Mouse (Mus musculus) bone marrow macrophage, adult 2 months (primary cell): ENCODE results near the gene Cep78.

ENCODE experiments used
- CTCF ChIP-seq: IDR thresholded peaks from 2 replicates; pipeline ENCODE4 v1.5.1; 2012; ENCODE audit warnings: low read depth, mild to moderate bottlenecking, low read length, moderate library complexity
- POLR2A ChIP-seq: IDR thresholded peaks from 2 replicates; pipeline ENCODE4 v1.6.1; 2012; ENCODE audit warnings: mild to moderate bottlenecking, low read depth, low read length, borderline replicate concordance

DNA sequence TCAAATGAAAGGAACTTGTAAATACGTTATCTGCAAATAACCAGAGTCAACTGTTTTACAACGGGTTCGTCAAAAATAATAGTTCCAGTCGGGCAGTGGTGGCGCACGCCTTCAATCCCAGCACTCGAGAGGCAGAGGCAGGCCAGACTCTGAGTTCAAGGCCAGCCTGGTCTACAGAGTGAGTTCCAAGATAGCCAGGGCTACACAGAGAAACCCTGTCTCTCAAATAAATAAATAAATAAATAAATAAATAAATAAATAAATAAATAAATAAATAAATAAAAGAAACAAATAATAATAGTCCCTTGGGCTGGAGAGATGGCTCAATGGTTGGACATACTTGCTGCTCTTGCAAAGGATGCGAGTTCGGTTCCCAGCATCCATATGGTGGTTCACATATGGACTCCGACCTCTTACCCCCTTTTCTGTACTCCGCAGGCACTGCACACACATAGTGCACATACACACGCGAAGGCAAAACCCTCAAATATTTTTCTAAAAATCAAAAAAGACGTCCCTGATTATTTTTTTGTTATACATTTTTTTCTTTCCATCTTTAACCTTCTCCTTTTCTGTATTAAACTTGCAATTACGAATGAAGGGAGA, 947 bp downstream of the Cep78 start:
- TF ChIP-seq CTCF, result no peak
- TF ChIP-seq POLR2A, result no peak
